Mouse (Mus musculus): ENCODE data around the gene Zc3h7b. TPM values are rescaled to one million over a fixed set of nuclear protein-coding genes. Genes with fewer than 3 reads are reported as not detected.
A peak's percentile ranks its signal among the peaks of the same experiment; 100 is the strongest.
"Not testable (repeated sequence)": the region's sequence is repeated elsewhere in the genome, so short reads cannot be mapped to it uniquely, and the experiment has no call there.

Gene Zc3h7b
- total RNA-seq, 2 experiments from 2014 or later: 192 to 212 TPM

GRCm38 (mm10) chr15:81729792-81730635, 14.8 kb upstream of the Zc3h7b start:
- DNase-seq (ENCODE audit: extremely low spot score in 1 of 2, low spot score in 2 of 2): peak; percentile 98 to 99
- intact Hi-C loops (cut with DNase I): no loop called here

GRCm38 (mm10) chr15:81735075-81735474, 9.8 kb upstream of the Zc3h7b start:
- no peak for DNase-seq (ENCODE audit: extremely low spot score in 1 of 2, low spot score in 2 of 2)
- intact Hi-C loops (cut with DNase I): no loop called here

DNA sequence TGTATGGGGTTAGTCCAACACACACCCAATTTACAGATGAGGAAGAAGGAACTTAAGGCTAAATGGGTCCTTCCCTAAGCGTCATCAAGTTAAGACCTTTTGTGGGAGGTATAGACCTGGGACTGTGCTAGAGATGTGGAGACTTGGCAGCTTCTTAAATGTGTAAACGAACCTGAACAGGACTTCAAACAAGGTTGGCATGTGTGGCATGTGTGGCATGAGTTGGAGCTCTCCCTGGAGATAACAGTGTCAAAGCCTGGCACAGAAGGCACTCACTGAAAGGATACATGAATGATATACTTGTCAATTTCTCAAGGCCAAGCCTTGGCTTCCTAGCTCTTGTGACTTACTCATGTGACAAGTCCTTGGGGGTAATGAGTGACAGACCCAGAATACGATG, 5.6 kb upstream of the Zc3h7b start:
- no peak for DNase-seq (ENCODE audit: extremely low spot score in 1 of 2, low spot score in 2 of 2)
- intact Hi-C loops (cut with DNase I): no loop called here

DNA sequence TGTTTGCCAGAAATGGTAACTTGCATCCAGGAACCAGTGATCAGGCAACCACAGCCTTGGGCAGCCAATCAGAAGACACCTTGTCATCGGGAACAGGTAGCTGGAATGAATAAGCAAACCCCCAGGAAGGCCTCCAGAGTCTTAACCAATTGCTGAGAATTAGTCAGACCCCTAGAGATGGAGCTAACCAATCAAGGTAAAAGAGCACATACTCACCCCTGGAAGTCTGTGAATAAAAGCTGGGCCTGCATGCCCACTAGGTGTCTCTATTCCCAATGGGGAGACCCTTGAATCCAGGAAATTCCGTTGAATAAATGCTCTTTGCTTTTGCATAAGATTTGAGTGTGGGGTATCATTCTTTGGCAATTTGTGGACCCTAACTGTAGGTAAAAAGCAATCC, 4.9 kb upstream of the Zc3h7b start:
- intact Hi-C loops (cut with DNase I): no loop called here
- no peak for DNase-seq (ENCODE audit: extremely low spot score in 1 of 2, low spot score in 2 of 2)

DNA sequence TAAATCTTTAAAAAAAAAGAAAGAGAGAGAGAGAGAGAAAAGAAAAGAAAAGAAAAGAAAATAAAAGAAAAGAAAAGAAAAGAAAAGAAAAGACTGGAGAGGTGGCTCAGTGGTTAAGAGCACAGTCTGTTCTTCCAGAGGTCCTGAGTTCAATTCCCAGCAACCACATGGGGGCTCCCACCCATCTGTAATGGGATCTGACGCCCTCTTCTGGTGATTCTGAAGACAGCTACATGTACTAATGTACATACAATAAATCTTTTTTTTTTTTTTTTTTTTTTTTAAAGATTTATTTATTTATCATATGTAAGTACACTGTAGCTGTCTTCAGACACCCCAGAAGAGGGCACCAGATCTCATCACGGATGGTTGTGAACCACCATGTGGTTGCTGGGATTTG, 2.5 kb upstream of the Zc3h7b start:
- intact Hi-C loops (cut with DNase I); DNase-seq (ENCODE audit: extremely low spot score in 1 of 2, low spot score in 2 of 2): not testable (repeated sequence)

GRCm38 (mm10) chr15:81745601-81746114, 801 bp downstream of the Zc3h7b start:
- intact Hi-C loops (cut with DNase I): loop anchor here (5.0 kb wide), 1 partner anchor 67 kb away; no protein-coding TSS in a partner anchor
- DNase-seq (ENCODE audit: extremely low spot score in 1 of 2, low spot score in 2 of 2): peak; percentile 60 to 91

DNA sequence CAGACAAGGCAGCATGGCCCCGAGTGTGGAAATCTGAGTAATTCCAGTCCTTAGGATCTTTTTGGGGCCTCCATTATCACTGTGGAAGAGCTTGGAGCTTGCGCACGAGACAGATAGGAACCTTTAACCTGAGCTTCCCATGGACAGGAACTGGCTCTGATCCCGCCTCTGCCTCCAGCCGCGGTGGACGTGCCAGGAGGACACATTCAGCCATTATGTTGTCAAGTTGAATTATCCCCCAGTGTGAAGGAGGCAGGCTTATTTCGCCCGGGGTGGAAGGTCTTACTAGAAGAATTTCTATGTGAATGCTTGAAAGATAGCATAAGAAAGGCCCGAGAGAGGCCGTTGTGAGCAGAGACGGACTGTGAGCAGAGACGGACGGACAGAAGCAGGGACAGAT, 4.9 kb downstream of the Zc3h7b start:
- intact Hi-C loops (cut with DNase I): loop anchor here (5.0 kb wide), 1 partner anchor 63 kb away; no protein-coding TSS in a partner anchor
- DNase-seq (ENCODE audit: extremely low spot score in 1 of 2, low spot score in 2 of 2): peak in 1 of 2 experiments; percentile 41

DNA sequence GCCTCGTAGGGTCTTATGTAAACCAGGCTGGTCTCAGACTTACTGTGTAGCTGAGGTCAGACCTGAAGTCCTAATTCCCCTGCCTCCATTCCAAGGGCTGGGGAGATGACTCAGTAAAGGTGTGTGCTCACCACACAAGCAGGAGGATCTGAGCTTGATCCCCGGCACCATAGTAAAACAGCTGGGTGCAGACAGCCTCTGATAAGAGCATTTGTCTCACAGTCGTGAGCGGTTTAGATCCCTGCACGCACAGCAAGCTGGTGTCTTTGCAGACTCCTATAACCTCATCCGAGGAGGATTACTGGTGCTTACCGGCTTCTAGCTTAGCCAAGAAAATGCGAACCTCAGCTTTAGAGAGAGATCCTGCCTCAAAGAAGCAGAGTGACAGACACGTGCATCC, 8.8 kb downstream of the Zc3h7b start:
- DNase-seq (ENCODE audit: extremely low spot score in 1 of 2, low spot score in 2 of 2): no peak
- intact Hi-C loops (cut with DNase I): no loop called here

DNA sequence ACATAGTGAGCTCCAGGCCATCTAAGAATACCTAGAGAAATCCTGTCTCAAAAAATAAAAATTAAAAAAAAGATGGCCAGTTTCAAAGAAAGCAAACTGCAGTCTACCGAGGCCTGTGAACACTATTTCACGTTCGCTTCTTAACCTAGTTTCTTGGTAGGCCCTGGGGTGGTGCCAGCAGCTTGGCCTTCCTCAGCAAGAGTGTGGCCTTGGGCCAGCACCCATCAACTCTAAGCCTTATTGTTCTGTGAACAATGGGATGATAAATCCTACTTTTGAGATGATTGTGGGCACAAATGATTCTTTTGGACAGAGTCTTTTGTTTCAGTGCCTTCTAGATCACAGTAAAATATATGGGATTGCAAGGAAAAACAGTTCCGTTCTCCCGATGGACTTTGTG, 13.8 kb downstream of the Zc3h7b start:
- no peak for DNase-seq (ENCODE audit: extremely low spot score in 1 of 2, low spot score in 2 of 2)
- intact Hi-C loops (cut with DNase I): no loop called here

DNA sequence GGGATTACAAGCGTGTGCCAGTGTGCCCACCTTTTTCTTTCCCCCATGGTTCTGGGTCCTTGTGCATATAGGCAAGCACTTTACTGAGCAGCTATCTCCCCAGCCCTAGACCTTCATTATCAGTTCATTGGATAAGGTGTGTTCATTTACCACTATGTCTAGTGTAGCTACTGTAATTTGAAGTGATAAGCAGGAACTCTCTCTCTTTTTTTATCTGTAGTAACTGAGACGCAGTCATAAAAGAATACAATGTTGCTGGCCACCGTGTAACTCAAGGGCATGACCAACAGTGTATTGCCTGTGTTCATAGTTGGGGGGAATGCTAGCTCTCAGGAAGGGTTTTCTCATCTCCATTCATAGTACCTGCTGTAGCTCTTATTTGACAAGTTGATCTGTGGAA, 14.7 kb downstream of the Zc3h7b start:
- intact Hi-C loops (cut with DNase I): no loop called here
- no peak for DNase-seq (ENCODE audit: extremely low spot score in 1 of 2, low spot score in 2 of 2)

DNA sequence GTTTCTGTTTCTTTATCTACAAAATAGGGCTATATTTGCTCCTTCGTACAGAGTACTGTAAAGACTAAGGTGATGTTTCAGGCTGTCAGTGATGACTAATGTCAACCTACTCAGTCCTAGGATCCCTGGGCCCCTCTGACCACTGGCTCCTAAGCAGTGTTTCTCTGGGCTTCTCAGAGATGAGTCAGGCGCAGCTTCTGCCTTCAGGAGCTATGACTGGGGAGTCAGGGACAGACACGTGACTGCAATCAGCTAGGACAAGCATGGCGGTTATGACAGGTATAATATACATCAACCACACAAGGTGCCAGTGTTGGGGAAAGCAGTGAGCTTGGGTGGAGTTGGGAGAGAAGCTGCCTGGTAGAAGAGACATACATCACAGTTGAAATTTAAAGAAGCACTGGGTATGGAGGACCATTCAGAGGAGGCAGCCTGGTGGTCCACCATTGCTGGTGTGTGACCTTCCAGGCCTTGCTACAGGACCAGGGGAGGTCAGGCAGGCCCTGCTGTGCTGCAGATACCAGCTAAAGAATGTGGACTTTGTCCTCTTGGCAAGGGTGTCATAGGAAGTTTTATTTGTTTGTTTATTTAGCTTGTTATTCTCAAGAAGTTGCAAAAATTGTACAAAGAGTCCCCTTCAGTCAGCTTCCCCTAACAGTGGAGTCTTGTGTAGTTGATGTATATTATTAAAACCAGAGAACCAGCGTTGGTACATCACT, 15.7 kb downstream of the Zc3h7b start:
- no peak for DNase-seq (ENCODE audit: extremely low spot score in 1 of 2, low spot score in 2 of 2)
- intact Hi-C loops (cut with DNase I): no loop called here

- intact Hi-C loops (cut with DNase I): no loop called here
- no peak for DNase-seq (ENCODE audit: extremely low spot score in 1 of 2, low spot score in 2 of 2)
Observed at GRCm38 (mm10) chr15:81761381-81761780, 16.5 kb downstream of the Zc3h7b start.

- no peak for DNase-seq (ENCODE audit: extremely low spot score in 1 of 2, low spot score in 2 of 2)
- intact Hi-C loops (cut with DNase I): no loop called here
Observed at GRCm38 (mm10) chr15:81761959-81762358, 17.1 kb downstream of the Zc3h7b start.

DNA sequence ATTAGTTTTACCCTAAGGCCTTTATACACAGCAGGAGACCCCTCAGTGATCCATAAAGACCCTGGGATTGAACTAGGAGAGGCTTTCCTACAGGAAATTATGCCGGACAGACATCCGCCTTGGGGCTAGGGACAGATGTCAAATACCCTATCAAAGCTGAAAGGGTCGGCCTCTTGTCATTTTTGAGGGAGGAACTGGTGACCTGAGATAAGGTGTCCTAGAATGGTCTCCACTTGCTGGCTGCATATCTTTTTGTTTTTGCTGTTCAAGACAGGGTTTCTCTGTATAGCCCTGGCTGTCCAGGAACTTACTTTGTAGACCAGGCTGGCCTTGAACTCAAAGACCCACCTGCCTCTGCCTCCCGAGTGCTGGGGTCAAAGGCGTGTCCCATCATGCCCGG, 19.7 kb downstream of the Zc3h7b start:
- DNase-seq (ENCODE audit: extremely low spot score in 1 of 2, low spot score in 2 of 2): no peak
- intact Hi-C loops (cut with DNase I): no loop called here

- intact Hi-C loops (cut with DNase I): no loop called here
- no peak for DNase-seq (ENCODE audit: extremely low spot score in 1 of 2, low spot score in 2 of 2)
Observed at GRCm38 (mm10) chr15:81765651-81766050, 20.8 kb downstream of the Zc3h7b start.

GRCm38 (mm10) chr15:81766439-81766838, 21.6 kb downstream of the Zc3h7b start:
- intact Hi-C loops (cut with DNase I): no loop called here
- no peak for DNase-seq (ENCODE audit: extremely low spot score in 1 of 2, low spot score in 2 of 2)

- intact Hi-C loops (cut with DNase I): no loop called here
- no peak for DNase-seq (ENCODE audit: extremely low spot score in 1 of 2, low spot score in 2 of 2)
Observed at GRCm38 (mm10) chr15:81769037-81769436, 24.2 kb downstream of the Zc3h7b start.

GRCm38 (mm10) chr15:81772431-81773120, 27.7 kb downstream of the Zc3h7b start:
- intact Hi-C loops (cut with DNase I): no loop called here

GRCm38 (mm10) chr15:81774505-81775171, 29.8 kb downstream of the Zc3h7b start:
- DNase-seq (ENCODE audit: extremely low spot score in 1 of 2, low spot score in 2 of 2): no peak
- intact Hi-C loops (cut with DNase I): no loop called here

More at GRCm38 (mm10) chr15:81772431-81773120, 27.7 kb downstream of the Zc3h7b start:
- DNase-seq (ENCODE audit: extremely low spot score in 1 of 2, low spot score in 2 of 2): no peak
